Mouse (Mus musculus) monocyte, adult 5-6 weeks (primary cell): ENCODE measurements around the gene Trim34b. TPM values are rescaled to one million over a fixed set of nuclear protein-coding genes. Genes with fewer than 3 reads are reported as not detected.
"Not testable (repeated sequence)": the region's sequence is repeated elsewhere in the genome, so short reads cannot be mapped to it uniquely, and the experiment has no call there.

Experiments
- ATAC-seq: fragments of 153-309, 156-312 bp; replicated peaks from 2 replicates; pipeline ENCODE4 v1.8.0; 2017; ENCODE audit warnings: mild to moderate bottlenecking; ENCODE audit not compliant: low TSS enrichment, insufficient number of reproducible peaks, severe bottlenecking, poor library complexity, low FRiP score
- total RNA-seq: library from RNA; stranded (forward); fragments of 200-1000, 200-491, 200-594 nt; gene quantifications from 3 replicates; pipeline ENCODE4 v1.2.3, GENCODE M21; 2017

The Trim34b gene
- total RNA-seq, result 1.6 to 6.2 TPM (median 1.8 TPM) in 3 replicates

DNA sequence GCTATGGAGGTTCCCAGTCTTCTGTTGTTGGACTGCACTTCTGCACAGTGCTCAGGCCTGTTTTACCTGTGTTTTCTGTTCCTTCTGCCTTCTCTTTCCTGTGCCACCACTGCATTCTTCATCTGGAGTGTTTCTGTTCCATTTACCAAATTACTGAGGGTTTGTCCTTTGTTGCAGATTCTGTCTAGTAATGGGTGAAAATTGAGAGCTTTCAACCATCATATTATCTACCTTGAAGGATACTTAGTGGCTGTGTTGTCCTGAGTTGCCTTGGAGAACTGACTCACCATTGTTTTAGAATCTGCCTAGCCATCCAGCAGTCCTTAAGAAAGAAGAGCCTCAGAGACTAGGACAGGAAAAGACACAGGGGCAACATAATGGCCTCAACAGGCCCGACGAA is at the start of gene Trim34b:
TSS of gene Trim34b (plus strand) at position 301 of the 400 bp plus-strand sequence.
- not testable (repeated sequence) for ATAC-seq

- peak; percentile 98 for ATAC-seq
Observed at GRCm38 (mm10) chr7:104287576-104288443, 41.5 kb upstream of the Trim34b start, which contains the start of gene Trim5. Trim5 (minus strand) TSS chr7:104288094.

- ATAC-seq, result no peak
Observed at GRCm38 (mm10) chr7:104290641-104291040, 38.6 kb upstream of the Trim34b start.

- ATAC-seq, result no peak
Observed at GRCm38 (mm10) chr7:104291638-104292400, 37.5 kb upstream of the Trim34b start.

- peak; percentile 75 for ATAC-seq
Observed at GRCm38 (mm10) chr7:104314796-104315353, 14.4 kb upstream of the Trim34b start.

- ATAC-seq, result peak; percentile 94
Observed at GRCm38 (mm10) chr7:104315369-104316080, 13.7 kb upstream of the Trim34b start, which contains the start of gene Trim12a. Trim12a (minus strand) TSS chr7:104315466.

DNA sequence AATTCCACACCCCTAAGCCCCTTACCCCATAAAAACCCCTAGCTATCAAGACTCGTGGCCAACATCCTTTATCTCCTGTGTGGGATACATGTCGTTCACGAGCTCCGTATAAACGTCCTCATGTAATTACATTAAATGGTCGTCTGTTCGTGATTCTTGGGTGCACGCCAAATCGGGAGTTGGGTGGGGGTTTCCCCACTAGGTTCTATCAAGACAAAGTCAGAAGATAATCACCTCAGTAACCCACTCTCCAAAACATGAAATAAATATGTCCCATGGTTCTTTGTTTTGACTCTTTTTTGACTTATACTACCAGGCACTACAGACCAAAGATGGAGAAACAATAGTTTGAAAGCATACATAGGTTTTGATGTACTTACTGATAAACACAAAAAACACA is 7.2 kb upstream of the Trim34b start:
- ATAC-seq, result no peak

- ATAC-seq, result peak; percentile 53; the same call in 1 of the 2 replicates
Observed at GRCm38 (mm10) chr7:104335547-104335946, 6.3 kb downstream of the Trim34b start.

- not testable (repeated sequence) for ATAC-seq
Observed at GRCm38 (mm10) chr7:104340744-104341143, 11.5 kb downstream of the Trim34b start.

DNA sequence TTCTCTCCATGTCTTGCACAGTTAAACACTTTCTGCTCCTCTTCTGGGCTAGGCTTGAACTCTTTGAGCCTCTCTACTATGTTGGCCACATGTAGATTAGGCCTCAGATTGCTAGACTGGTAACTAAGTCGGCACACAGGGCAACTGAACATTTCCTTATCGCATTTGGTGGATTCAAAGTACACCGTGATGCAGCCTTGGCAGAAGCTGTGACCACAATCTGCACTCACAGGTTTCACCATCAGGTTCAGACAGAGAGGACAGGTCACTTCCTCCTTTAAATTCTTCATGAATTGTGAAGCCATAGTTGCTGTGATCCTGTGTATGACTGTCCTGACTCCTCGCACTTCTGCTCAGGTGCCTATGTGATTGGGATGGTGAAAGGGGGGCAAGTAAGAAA is 18.8 kb downstream of the Trim34b start:
- 0 out of 2 replicates have a peak, but pooled peaks have one; percentile 18 for ATAC-seq

DNA sequence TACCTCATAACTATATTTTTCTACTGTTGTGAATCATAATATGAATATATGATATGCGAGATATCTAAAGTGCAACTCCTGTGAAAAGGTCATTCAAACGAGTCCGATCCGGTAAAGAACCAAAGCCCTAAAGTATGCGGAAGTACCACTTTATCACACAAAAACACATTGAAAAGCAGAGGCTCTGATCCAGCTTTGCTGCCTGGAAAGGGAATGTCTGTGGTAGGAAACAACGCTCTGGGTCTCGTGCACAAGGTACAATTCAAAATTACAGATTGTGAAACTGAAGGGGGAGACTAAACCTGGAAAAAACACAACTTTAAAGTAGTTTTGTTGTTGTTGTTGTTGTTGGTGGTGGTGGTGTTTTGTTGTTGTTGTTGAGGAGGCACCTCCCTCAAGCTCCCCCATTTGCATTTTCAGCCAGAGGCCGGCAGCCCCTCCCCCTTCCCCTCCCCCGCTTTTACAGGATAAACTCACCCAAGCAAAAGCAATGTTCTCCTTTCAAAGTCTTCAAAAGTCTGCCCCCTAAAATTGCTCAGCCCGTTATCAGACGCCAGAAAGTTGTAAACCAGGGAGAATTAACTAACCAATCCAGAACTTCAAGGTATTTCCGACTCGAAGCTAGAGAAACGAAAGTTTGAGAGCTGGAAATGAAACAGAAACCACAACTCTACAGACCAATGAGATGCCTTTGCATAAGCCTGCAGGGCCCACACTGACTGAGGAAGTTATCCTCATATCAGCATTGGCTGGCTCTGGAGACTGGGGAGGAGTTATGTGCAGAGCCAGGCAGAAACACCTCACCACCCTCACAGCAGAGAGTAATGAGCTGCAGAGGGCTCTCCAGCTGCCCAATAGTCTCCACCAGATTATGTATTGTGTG is 23.7 kb downstream of the Trim34b start, which contains the start of gene Trim12c:
TSS of gene Trim12c (minus strand) at position 646 of the 883 bp plus-strand sequence.
- peak; percentile 97 for ATAC-seq

- ATAC-seq, result peak; percentile 1; the same call in 1 of the 2 replicates
Observed at GRCm38 (mm10) chr7:104353600-104353967, 24.3 kb downstream of the Trim34b start.

- no peak; the same call in 1 of the 2 replicates for ATAC-seq
Observed at GRCm38 (mm10) chr7:104366339-104366738, 37.1 kb downstream of the Trim34b start.

- peak; percentile 82 for ATAC-seq
Observed at GRCm38 (mm10) chr7:104369736-104370414, 40.6 kb downstream of the Trim34b start, which contains the start of gene Trim30b. Trim30b (minus strand) TSS chr7:104369884.
